Mouse (Mus musculus) gastrocnemius, postnatal 10 days (tissue): Measurements from ENCODE around the gene Hivep3. TPM values are rescaled to one million over a fixed set of nuclear protein-coding genes. Genes with fewer than 3 reads are reported as not detected.
A peak's percentile ranks its signal among the peaks of the same experiment; 100 is the strongest.

Source experiments
- DNase-seq: peaks from one replicate; pipeline ENCODE4 v3.0.0; 2021; ENCODE audit warnings: mixed read lengths
- long read RNA-seq, 2 experiments: library from polyadenylated mRNA; stranded (forward); transcript quantifications; one replicate each; pipeline ENCODE4 v2.0.0; 2021
- total RNA-seq, 2 experiments: library from RNA; stranded (reverse); gene quantifications; 2 replicates each; pipeline ENCODE4 v1.2.3; 2021

The Hivep3 gene
- total RNA-seq, result 1 to 10 TPM; 3.5 to 3.9 TPM
- long read RNA-seq, experiment 1, partial matches to known transcripts, result 1 of 2 reads
- long read RNA-seq, experiment 1, other reads (novel, unspliced or antisense), result 1 of 2 reads
- long read RNA-seq, experiment 2, partial matches to known transcripts, result 0 of 2 reads
- long read RNA-seq, experiment 2, other reads (novel, unspliced or antisense), result 2 of 2 reads

GRCm38 (mm10) chr4:119733184-119733880 is at the start of gene Hivep3:
Gene Hivep3 (plus strand): TSS chr4:119733784.
- DNase-seq, result peak; percentile 100

DNA sequence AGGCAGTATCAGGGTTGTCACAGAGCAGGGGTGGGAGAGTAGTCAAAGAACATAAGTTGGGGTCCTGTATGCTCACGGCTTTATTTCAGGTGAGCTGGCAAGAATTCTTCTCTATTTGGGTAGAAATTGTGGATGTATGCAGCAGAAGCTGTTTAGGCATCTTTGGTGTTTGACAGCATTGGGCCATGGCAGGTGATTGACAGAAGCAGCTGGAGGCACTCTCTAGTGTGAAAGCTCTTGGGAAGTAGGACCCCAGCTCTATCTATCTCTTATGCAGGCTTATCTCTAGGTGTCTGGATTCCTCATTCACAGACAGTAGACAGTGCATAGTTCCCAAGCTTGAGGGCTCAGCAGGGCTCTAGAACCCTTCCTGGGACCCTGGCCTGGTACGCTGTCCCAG is 47.8 kb upstream of the Hivep3 start:
- no peak for DNase-seq

- no peak for DNase-seq
Measured at GRCm38 (mm10) chr4:119698339-119698738, 35.2 kb upstream of the Hivep3 start.

DNA sequence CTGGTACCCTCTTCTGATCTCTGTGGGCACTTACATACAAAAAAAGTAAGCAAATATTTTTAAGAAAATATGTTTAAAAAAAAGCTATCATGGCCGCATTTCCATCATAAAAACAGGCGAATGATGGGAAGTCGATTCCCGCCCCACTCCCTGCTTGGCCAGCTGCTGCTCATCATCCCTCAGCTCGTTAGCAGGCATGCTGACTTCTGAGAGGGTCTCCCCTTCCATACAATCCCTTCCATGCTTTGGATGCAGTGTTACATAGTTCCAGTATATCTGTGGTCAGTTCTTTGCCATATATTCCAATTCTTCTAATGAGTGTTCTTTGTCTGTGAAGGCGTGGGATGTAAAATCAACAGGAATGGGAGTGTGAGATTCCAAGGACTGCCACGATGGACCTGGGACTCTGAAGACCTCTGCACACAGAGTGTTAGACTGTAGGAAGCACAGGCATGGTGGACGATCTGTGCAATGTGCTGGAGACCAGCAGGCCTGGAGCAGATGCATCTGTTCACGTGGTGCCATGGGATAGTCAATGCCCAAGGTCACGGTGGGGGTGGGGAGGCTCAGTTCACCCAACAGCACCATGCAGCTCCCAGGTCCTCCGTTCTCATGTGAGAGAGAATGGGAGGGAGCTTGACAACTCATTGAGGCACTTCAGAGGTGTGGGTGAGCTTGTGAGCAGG is 32.2 kb upstream of the Hivep3 start:
- DNase-seq, result no peak

GRCm38 (mm10) chr4:119703965-119704364 is 29.6 kb upstream of the Hivep3 start:
- no peak for DNase-seq

- no peak for DNase-seq
Measured at GRCm38 (mm10) chr4:119707326-119707725, 26.3 kb upstream of the Hivep3 start.

DNA sequence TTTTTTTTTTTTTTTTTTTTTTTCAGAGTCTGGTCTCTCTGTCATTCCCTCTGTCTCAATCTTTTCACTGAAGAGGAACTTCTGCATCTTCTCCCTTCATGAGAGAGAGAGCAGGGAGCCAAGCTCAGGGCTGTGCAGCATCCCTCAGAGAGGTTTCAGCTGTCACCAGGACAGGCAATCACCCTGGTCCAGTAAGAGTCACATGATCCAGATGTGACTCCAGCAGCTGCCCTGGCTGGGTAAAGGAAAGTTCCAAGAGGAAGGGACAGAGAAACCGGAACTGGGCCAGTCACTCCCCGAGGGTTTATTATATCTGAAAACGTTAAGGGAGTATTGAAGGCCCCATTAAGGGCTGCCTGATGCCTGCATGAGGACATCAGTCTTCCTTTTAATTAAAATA is 25.8 kb upstream of the Hivep3 start:
- no peak for DNase-seq

- no peak for DNase-seq
Measured at GRCm38 (mm10) chr4:119710208-119710607, 23.4 kb upstream of the Hivep3 start.

- DNase-seq, result peak; percentile 21
Measured at GRCm38 (mm10) chr4:119717443-119717842, 16.1 kb upstream of the Hivep3 start.

- DNase-seq, result no peak
Measured at GRCm38 (mm10) chr4:119721531-119721930, 12.1 kb upstream of the Hivep3 start.

DNA sequence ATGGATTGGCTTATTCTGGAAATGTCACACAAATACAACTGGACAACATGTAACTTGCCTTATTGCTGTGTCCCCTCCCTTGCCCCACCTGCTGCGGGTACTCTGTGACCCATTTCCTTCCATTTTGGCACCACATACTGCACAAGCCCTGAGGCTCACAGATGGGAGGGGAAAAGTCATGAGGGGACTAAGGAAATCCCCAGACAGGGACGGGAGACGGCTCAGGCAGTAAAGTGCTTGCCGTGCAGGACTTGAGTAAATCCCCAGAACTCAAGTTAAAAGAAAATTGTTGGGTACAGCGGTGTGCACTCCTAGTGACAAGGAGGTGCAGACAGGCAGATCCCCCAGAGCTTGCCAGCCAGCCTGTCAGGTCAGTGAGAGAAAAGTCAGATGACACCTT is 7.5 kb upstream of the Hivep3 start:
- no peak for DNase-seq

DNA sequence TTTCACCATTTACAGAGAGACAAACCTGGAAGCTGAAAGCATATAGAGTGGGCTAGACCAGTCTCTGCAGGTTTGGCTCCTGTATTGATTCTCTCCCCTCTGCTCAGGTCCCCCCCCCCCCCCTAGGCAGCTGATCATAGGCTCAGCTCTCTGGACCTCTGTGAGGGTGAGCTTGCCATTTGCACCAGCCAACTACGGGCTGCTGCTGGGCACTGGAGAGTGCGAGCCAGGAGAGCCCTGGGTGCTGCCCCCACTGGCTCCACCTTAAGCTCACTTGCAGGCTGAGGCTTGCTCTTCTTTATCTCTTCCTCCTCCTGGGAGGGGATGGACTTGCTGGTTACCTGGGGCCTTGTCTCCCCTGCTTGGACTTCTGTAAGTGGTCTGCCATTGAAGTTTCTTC is 5.7 kb upstream of the Hivep3 start:
- DNase-seq, result no peak

DNA sequence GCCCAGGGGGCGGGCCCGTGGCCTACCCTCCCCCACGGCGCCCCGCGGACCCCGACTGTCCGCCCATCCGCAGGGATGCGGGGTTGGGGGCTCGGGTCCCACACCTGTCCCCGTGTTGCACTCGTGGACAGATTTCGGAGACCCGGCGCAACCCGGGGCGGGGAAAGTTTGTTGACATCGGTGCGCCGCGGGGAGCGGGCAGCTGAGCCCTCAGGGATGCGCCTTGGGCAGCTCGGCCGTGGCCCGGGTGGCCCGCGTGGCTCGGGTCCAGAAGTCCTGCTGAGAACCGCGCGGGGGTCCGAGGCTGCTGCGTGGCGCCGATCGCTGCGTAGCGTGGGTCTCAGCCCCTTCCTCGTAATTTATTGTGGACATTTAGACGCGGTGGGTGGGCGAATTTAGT is 358 bp downstream of the Hivep3 start:
- DNase-seq, result peak; percentile 62

GRCm38 (mm10) chr4:119734352-119734751 is 768 bp downstream of the Hivep3 start:
- no peak for DNase-seq

- DNase-seq, result no peak
Measured at GRCm38 (mm10) chr4:119738641-119739040, 5.1 kb downstream of the Hivep3 start.

- no peak for DNase-seq
Measured at GRCm38 (mm10) chr4:119739301-119740062, 5.9 kb downstream of the Hivep3 start.

- no peak for DNase-seq
Measured at GRCm38 (mm10) chr4:119748341-119748740, 14.8 kb downstream of the Hivep3 start.

DNA sequence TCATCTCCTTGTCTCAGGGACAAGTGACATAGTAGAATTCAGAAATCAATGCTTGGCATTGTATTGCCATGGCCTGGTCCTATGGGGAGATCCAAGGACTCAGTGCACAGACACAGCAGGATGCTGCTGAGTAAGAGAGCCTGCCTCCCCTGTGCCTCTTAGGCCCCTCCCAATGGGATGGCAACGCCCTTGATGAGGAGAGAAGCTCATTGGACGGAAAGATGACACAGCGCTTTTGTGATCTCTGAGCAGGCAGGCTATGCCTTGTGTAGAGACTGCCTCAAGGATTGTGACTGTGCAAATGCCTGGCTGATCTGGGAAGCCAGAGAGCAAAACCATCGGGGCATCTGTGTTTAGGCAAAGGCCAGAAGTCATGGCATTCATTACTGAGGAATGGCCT is 16.6 kb downstream of the Hivep3 start:
- no peak for DNase-seq

- DNase-seq, result no peak
Measured at GRCm38 (mm10) chr4:119750681-119751211, 17.2 kb downstream of the Hivep3 start.

DNA sequence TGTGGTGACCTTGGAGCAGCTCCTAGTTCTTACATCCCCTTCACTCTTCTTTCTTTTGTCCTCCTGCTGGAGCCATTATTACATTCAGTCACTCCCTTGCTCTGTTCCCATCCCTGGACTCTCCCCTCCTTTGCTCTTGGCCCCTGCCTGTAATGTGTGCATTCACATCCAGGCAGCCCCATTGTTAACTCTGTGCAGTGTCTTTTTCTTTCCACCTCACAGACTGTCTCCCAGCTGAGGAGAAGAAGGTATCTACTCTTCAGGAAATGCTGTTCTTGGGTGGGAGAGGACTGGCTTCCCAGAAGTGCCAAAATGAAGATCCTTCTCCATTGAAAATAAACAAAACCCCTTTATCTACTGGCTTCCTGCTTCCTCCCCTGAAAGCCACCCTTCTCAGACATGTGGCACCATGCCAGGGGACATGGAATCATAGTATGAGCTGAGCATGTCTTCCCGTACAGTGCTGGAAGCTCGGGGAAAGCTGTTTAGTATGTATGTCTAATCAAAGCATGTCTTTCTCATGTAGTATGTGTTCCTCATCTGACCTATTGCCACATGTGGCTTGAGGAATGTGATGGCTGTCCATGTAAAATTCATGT is 17.9 kb downstream of the Hivep3 start:
- DNase-seq, result peak; percentile 40

- no peak for DNase-seq
Measured at GRCm38 (mm10) chr4:119759574-119760233, 26.1 kb downstream of the Hivep3 start.

- no peak for DNase-seq
Measured at GRCm38 (mm10) chr4:119760820-119761219, 27.2 kb downstream of the Hivep3 start.
